Mouse (Mus musculus) stomach, postnatal 0 days (tissue): ENCODE measurements around the gene Nanos2.

ENCODE experiments used
- CTCF ChIP-seq: IDR thresholded peaks from 2 replicates; pipeline ENCODE4 v1.5.1; 2016; ENCODE audit warnings: antibody characterized with exemption, low read depth, mild to moderate bottlenecking, moderate library complexity
- EP300 ChIP-seq: optimal IDR thresholded peaks from 2 replicates; pipeline ENCODE3; 2016; ENCODE audit warnings: antibody characterized with exemption

GRCm38 (mm10) chr7:18963294-18963843 is 23.8 kb upstream of the Nanos2 start:
- TF ChIP-seq CTCF (no peak), EP300 (no peak)
